Mouse (Mus musculus) right cerebral cortex, postnatal 4 days (tissue): ENCODE results near the gene Alad.

Experiments used
- DNase-seq: peaks from one replicate; pipeline ENCODE4 v3.0.0-alpha.2; 2022

Gene Alad

GRCm38 (mm10) chr4:62517538-62518415 lies 1.9 kb downstream of the Alad start:
- DNase-seq: no peak

GRCm38 (mm10) chr4:62517046-62517445 lies 2.7 kb downstream of the Alad start:
- DNase-seq: no peak

DNA sequence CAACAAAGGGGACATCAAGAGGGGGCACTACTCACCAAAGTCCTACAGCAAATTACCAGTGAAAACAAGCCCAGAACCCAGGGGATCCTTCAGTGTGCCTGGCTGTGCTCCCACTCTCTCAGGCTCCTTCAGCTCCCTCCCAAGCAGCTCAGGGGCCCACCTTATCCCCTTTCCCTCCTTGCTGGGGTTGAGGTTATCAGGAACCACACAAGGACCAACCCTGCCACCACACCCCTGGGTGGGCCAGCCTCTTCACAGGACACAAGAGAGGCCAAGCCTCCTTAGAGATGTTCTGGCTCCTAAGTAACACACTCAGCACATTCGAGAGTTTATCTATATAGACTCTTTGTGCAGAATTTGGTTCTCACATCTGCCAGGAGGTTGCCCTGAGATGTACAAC lies 3.1 kb downstream of the Alad start:
- no peak for DNase-seq

- no peak for DNase-seq
Observed at GRCm38 (mm10) chr4:62516079-62516478, 3.6 kb downstream of the Alad start.

GRCm38 (mm10) chr4:62515490-62515889 lies 4.2 kb downstream of the Alad start:
- no peak for DNase-seq

DNA sequence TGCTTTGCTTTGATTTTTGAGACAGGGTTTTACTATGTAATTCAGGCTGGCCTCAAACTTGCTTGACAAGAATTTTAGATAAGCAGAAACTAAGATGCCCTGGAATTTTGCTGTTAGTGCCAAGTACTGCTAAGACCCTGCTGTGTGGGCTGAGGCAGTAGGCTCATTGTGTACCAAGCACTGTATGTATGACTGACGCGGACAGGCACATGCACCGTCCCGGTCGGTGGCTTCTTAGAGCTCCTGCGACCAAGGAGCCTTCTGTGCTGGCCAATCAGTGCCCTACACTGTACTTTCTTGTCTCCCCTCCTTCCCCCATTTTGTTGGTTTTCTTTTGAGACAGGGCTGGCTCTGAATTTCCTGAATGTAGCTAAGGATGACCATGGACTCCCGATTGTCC lies 4.7 kb downstream of the Alad start:
- no peak for DNase-seq

GRCm38 (mm10) chr4:62513998-62514506 lies 5.7 kb downstream of the Alad start:
- no peak for DNase-seq

DNA sequence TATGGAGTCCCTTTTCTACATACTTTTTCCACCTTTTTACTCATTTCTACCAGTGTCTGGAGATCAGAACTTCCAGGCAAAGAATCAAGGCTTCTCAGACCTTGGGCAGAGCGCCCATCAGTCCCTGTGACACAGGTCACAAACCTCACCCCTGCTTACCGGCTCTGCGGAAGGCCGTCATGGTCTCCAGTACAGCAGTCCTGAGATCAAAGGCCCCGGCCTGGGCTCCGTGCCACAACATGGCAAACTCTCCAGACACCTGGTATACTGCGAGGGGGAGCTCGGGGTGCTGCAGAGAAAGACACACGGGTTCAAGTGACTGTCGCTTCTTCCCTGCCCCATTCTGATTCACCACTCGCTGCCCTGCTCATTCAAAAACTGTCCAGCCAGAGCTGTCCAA lies 9.8 kb downstream of the Alad start:
- no peak for DNase-seq

- no peak for DNase-seq
Observed at GRCm38 (mm10) chr4:62508839-62509238, 10.9 kb downstream of the Alad start.

DNA sequence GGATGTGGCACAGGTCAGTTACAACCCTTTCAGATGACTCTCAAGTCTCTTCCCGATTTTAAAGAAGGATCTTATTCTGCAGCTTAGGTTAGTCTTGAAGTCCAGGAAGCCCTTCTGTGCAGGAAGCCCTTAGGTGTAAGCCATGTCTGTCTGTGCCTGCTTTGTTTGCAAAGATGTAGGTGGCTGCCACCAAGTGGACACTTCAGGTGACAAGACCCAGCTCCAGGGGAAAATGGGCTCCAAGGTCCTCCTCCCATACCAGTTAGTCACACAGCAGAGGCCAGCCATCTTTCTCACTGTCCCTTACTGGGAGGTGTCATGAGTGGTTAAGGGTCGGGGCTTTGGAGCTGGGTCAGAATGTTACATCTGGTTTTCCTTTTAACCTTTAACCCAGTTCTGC lies 12.9 kb downstream of the Alad start:
- no peak for DNase-seq

DNA sequence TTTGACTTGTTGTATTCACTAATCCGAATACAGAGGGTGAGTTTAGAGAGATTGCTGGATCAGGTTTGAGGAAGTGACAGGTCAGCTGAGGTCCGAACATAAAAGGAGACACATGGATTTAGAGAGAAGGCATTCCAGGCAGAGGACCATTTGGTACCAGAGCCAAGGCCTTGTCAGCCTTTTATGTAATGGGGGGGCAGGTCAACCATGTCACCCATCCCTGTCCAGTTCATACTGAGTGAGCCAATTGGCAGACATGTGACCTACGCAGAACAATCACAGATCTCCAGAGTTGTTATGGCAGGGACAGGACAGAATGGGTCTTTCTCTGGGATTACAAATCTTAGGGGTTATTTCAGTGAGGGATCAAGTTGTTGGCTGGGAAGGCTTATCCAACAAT lies 13.7 kb downstream of the Alad start:
- DNase-seq: no peak

DNA sequence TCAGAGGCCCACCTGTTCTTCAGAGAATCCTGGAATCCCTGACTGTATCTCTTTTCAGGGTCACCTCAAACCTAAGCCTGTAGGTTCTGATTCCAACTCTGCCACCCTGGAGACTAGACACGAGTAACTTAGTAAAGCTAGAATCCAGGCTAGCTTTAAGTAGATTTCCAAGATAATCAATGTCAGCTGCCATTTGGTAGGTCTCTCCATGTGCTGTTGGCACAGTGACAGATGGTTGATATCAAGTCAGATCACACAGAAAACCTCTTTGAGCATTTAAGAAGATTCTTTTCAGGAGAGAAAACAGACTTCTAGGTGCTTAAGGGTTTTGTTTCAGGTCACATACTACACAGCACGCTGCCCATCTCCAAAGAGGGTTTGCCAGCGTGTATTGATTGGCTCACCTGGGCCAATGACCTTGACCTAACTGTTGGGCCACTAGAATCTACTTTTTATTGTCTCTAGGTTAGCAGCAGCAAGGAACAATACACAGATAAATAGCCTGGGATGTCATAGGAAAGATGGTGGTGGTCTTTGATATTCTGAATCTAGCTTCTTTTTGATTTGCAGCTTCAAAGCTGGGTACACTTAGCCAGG lies 16.2 kb downstream of the Alad start, which contains the start of gene Hdhd3:
Gene Hdhd3 (minus strand): TSS at position 94 of the 597 bp plus-strand sequence.
- no peak for DNase-seq

- DNase-seq: no peak
Observed at GRCm38 (mm10) chr4:62502969-62503368, 16.7 kb downstream of the Alad start.

DNA sequence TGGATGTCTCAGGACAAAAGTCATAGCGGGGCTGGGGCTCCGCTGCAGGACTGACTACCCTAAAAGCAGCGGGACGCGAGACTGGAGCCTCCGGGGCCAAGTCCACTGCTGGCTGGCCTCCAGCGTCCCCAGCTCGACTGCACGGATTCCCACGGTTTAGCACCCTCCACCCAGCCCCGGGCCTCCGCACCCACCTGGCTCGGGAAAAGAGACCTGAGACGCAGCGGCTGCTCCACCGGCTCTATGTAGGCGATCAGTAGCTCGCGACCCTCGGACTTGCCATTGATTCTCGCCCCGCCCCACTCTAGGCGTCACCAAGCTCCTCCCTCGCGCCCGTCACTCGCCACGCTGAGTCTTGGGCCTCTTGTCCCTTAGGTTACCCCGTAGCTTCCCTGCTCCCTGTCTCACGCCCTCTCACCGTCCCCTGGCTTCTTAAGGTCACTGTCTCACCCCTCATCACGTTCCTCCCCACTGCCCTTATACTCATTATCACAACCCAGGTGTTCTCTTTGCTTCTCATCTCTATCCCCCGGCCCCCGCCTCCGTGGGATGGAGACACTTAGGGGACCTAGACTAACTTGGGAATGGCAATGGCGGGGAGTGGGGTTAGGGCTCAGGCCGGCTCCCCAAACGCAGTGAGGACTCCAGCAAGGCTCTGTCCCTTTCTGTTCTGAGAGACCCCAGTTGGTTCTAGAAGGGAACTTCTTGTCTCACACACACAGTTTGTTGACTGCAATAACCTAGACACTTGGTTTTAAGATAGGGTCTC lies 17.6 kb downstream of the Alad start:
- DNase-seq: peak; percentile 81

GRCm38 (mm10) chr4:62501534-62501933 lies 18.2 kb downstream of the Alad start:
- no peak for DNase-seq

DNA sequence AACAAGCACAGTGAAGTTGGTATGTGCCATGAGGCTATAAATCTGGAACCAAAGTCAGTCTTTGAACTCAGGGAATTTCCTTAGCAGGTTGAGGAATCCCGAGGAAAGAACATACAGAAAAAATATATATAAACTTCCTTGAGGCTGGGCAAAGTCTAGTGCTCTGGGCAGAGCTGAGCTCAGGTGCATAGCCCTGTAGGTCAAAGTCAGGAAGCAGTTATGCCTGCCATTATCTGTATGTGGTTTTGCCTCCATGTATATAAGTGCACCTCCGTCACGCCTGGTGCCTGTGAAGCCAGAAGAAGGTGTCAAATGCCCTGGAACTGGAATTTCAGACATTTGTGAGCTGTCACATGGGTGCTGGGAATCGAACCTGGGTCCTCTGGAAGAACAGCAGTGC lies 18.9 kb downstream of the Alad start:
- no peak for DNase-seq

GRCm38 (mm10) chr4:62496815-62497214 lies 22.9 kb downstream of the Alad start:
- peak; percentile 34 for DNase-seq

DNA sequence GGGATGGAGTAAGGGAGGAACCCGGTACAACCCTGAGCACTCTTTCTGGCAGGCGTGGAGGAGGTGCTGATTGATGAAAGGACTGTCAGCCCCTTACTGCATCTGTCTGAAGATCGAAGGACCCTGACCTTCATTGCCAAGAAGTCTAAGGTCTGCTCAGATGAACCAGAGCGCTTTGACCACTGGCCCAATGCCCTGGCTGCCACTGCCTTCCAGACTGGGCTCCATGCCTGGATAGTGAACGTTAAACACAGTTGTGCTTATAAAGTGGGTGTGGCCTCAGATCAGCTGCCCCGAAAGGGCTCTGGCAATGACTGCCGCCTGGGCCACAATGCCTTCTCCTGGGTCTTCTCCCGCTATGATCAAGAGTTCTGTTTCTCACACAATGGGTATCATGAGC lies 23.8 kb downstream of the Alad start:
- DNase-seq: no peak

DNA sequence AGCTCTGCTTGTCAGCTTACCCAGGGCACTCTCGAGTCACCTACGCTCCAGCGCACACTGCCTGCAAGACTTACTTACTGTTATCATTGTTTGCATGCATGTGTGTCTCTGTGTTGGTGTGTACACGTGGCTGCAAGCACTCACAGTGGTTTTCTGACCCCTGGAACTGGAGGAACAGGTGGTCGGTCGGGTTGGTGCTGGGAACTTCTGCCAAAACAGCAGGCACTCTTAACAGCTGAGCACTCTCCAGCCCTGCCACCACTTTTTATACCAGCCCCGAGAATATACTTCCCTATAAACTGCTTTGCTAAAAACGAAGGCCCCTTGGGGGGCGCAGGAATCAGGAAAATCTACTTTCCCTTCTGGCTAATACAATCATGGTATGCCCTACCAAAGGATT lies 25.5 kb downstream of the Alad start:
- no peak for DNase-seq

DNA sequence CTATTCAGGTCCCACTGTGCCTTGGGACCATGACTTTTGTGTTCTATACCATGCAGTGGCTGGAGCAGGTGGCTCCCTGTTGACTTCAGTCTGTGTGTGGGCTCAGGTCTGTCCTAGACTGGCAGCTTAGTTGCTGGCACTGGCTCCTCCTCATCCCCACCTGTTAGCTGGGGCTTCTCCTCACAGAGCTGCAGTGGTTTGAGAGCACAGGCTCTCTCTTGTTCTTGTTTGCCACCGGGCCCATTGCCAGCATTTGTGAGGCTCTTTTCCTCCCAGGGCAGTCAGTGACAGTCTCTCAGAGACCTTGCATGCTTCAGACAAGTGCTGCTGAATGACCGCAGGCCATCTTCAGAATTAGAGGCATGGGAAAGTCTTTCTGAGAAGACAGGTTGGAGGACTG lies 27.0 kb downstream of the Alad start:
- peak; percentile 33 for DNase-seq

DNA sequence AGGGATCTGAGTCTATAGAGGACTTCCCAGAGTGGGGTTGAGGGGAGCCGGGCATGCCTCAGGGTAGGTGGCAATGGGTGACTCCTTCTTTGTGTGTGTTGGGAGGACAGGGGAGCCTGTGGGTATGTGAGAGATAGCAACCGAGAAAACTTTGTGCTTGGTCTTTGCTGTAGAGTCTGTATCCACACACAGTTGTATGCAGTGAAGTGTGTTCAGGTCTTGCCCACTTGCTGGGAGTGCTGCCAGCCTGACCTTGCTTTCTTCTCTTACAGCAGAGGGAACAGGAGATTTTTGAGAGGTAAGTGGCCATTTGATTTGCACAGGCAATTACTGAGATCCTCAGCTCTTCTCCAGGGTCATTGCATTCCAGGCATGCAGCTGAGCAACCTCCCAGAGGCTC lies 31.8 kb downstream of the Alad start:
- no peak for DNase-seq

DNA sequence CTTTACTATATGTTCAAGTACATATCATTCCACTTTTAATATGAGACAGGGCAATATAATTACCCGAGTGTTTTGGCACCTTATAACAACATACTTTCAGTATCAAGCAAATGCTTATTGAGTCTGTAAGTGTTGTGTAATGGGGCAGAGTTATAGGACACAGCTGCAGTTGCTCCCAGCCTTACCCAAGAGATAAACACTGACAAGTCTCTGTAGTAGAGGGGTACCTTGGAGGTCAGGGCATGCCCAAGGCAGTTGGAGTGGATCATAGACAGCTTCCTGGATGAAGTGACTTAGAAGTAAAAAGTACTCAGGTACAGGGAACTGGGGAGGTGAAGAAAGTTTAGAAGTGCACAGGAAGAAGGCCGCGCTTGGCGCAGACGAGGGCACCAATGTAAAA lies 32.5 kb downstream of the Alad start:
- DNase-seq: no peak

DNA sequence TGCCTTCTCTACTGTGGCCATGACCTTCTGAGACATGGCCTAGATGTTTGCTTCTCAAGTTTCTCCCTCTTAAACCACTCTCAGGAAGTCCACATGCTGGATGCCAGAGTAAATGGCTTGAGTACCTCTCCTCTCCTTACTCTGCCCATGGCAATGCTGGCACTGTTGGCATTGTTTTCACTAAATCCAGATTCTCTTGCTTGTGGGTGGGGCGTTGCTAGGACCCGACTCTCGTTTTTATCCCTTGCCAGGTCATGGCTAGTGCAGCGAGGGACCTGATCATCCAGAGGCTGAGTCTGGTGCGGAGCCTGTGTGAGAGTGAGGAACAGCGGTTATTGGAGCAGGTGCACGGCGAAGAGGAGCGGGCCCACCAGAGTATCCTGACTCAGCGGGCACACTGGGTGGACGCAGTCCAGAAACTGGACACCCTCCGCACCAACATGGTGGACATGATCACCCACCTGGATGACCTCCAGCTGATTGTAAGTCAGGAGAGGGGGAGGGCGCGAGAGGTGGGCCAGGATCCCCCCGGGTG lies 33.5 kb downstream of the Alad start:
- no peak for DNase-seq
